Mouse (Mus musculus) erythroblast, adult 5-6 weeks (primary cell): ENCODE data around the gene Zfp319. TPM values are rescaled to one million over a fixed set of nuclear protein-coding genes. Genes with fewer than 3 reads are reported as not detected.

Experiments
- ATAC-seq: replicated peaks from 2 replicates; pipeline ENCODE4 v1.8.0; 2016; ENCODE audit warnings: moderate number of reproducible peaks, mild to moderate bottlenecking, moderate TSS enrichment, inconsistent platforms; ENCODE audit not compliant: poor library complexity, low FRiP score, severe bottlenecking
- total RNA-seq, 2 experiments: library from RNA; stranded (forward) in 1 of 2; stranded (reverse) in 1 of 2; fragments of 150-400 nt in 1 of 2; fragments of 200-764, 138-1000 nt in 1 of 2; gene quantifications; 2 replicates each; pipeline versions ENCODE4 v1.2.3 to v1.2.4; 2015 to 2017; ENCODE audit warnings: low replicate concordance in 2 of 2

The Zfp319 gene
- total RNA-seq, 2 experiments from 2014 or later, result 0.17 to 3.3 TPM

DNA sequence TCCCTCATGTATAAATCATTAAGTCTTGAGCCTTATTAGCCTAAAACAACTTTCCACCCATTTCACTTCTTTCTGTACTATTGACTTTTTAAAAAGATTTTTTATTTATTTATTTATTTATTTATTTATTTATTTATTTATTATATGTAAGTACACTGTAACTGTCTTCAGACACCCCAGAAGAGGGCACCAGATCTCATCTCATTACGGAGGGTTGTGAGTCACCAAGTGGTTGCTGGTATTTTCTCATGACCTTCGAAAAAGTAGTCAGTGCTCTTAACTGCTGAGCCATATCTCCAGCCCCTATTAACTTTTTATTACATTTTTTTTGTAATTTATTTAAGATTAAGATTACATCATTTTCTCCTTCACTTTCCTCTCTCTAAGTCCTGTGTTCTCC lies 17.0 kb downstream of the Zfp319 start:
- no peak for ATAC-seq

GRCm38 (mm10) chr8:95313857-95314256 lies 17.9 kb downstream of the Zfp319 start:
- no peak for ATAC-seq

- ATAC-seq, result no peak
These were observed 18.9 kb downstream of the Zfp319 start for GRCm38 (mm10) chr8:95312836-95313235.

DNA sequence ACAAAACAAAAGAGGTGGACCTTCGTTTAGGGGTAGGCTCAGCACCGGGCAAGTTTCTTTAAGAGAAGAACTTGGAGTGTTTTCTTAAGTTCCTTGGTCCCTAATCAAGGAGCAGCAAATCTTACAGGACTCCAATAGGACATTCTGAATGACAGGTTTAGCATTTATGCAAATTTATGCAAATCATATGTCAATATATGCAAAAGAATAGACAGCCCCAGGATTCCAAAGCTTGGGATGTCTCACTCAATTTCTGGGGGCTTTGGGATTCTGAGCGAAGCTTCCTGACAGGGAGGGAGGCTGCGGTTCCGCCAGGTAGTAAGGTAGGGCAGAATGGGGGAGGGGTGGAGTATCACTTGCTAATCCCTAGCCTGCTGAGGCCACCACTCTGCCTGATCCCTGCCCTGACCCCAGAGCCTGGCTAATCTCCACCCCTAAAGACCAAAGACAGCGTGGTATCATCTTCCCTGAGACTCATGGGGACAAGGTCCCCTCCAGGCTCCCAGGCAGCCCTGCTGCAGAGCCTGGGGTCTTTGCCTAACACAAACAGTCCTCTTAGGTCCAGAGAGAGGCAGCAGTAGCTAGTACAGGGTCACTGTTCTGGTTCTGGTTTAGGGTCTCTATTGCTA lies 21.3 kb downstream of the Zfp319 start, which contains the start of gene Tepp:
Tepp (plus strand) TSS at position 225 of the 629 bp plus-strand sequence.
- ATAC-seq, result no peak

GRCm38 (mm10) chr8:95306431-95306830 lies 25.3 kb downstream of the Zfp319 start, which contains the start of gene Cngb1:
TSS of gene Cngb1 (minus strand) at chr8:95306585.
- no peak for ATAC-seq

GRCm38 (mm10) chr8:95305526-95305925 lies 26.2 kb downstream of the Zfp319 start:
- ATAC-seq, result no peak

GRCm38 (mm10) chr8:95302410-95302809 lies 29.3 kb downstream of the Zfp319 start:
- ATAC-seq, result no peak

DNA sequence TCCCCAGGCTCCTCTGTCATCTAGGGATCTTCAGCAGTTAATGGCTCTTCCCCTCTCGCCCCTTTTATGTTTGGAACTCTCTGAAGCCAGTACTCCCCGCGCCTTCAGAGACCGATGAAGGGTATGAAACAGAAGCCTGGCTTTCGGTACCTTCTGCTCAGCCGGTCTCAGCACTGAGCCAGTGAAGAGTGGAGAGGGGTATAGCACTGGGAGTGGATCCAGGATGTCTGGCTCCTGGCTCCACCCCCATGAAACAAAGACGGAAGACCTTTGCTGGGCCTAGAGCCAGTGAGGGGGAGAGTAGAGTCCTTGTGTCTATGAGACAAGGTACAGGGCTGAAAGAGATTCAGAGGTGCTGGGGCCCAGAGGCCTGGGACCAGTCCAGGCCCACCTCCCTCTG lies 37.9 kb downstream of the Zfp319 start:
- no peak for ATAC-seq

DNA sequence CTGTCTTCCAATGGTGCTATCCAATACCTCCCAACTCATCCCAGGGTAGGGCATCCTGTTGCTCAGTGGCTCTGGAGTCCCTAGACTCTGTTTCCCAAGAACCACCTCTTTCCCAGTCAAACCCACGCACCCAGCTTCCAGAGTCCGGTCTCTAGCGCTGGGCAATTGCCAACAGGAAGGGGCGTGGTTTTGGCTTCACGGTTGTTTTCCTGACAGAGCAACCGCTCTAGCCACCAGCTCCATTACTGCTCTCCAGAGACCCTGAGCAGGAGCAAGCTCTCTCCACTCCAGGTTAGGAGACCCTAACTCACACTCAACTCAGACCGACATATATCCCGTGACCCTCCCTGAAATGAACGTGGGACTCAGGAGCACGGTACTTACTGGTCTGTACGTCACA lies 38.6 kb downstream of the Zfp319 start:
- ATAC-seq, result peak; percentile 53

DNA sequence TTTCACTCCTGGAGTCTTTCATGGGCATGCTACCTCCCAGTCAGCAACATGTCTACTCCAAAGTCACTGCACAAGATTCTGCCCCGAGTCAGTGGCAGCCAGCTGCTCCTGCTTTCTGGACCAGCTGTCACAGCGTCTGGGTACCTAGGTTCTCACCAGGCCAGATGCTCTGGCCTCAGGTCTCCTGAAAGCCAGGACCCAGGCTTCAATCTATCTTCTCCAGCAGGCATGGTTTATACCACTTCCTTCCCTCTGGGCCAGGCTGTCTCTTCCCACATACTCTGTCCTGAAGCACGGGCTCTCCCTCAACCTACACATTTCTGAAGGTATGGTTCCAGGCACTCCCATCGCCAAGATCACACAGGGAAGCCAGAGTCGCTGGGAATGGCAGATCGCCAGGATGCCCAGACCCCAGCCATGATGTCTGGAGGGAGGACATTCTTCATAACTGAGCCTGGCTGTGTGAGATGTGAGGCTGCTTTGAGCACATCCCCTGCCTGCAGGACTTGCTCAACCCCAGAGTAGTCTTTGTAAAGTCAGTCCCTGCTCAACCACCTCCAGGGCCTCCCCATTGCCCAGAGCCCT lies 42.6 kb downstream of the Zfp319 start:
- no peak for ATAC-seq

DNA sequence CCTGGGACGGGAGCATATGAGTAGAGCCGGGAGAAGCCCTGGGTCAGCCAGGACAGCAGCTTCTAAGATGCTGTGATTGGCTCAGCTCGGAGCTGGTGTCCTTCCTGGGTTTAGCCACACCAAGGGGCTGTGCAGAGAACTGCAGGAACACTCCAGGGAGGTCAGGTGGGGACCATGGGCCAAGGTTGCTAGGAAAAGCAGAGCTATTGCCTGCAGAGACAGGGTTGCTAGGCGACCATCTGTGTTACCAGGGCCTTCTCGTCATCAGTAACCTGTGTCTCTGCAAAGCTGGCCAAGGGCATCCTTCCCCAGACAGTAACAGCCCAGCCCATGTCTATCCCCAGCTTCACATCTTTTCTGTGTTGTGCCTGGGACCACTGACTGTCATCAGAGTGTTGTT lies 50.3 kb downstream of the Zfp319 start:
- no peak for ATAC-seq

Other genes with a start within 250 kb of the Zfp319 start
- gene Kifc3, start 129.1 kb downstream of the Zfp319 start, total RNA-seq (2015; ENCODE audit: low replicate concordance), result 0.96 and 1.0 TPM in 2 replicates
- gene Kifc3, start 129.1 kb downstream of the Zfp319 start, total RNA-seq (2017; ENCODE audit: low replicate concordance), result 0.51 and 1.1 TPM in 2 replicates
- not detected in 2 replicates for gene Cngb1, start 25.4 kb downstream of the Zfp319 start, total RNA-seq (2015; ENCODE audit: low replicate concordance)
- not detected in 2 replicates for gene Cngb1, start 25.4 kb downstream of the Zfp319 start, total RNA-seq (2017; ENCODE audit: low replicate concordance)
- not detected in 2 replicates for gene Tepp, start 21.4 kb downstream of the Zfp319 start, total RNA-seq (2015; ENCODE audit: low replicate concordance)
- gene Tepp, start 21.4 kb downstream of the Zfp319 start, total RNA-seq (2017; ENCODE audit: low replicate concordance), result not detected in 2 replicates
- gene Usb1, start 334 bp upstream of the Zfp319 start, total RNA-seq (2015; ENCODE audit: low replicate concordance), result 7.9 and 8.1 TPM in 2 replicates
- gene Usb1, start 334 bp upstream of the Zfp319 start, total RNA-seq (2017; ENCODE audit: low replicate concordance), result 6.1 and 8.0 TPM in 2 replicates
- gene Mmp15, start 20.3 kb upstream of the Zfp319 start, total RNA-seq (2015; ENCODE audit: low replicate concordance), result not detected in 2 replicates
- gene Mmp15, start 20.3 kb upstream of the Zfp319 start, total RNA-seq (2017; ENCODE audit: low replicate concordance), result not detected in 2 replicates
- gene Cfap20, start 102.9 kb upstream of the Zfp319 start, total RNA-seq (2015; ENCODE audit: low replicate concordance), result 16.7 and 24.6 TPM in 2 replicates
- gene Cfap20, start 102.9 kb upstream of the Zfp319 start, total RNA-seq (2017; ENCODE audit: low replicate concordance), result 3.2 and 11.2 TPM in 2 replicates
- gene Csnk2a2, start 158.1 kb upstream of the Zfp319 start, total RNA-seq (2015; ENCODE audit: low replicate concordance), result 27.1 and 43.1 TPM in 2 replicates
- 12.3 and 13.0 TPM in 2 replicates for gene Csnk2a2, start 158.1 kb upstream of the Zfp319 start, total RNA-seq (2017; ENCODE audit: low replicate concordance)
- not detected in 2 replicates for gene Ccdc113, start 202.1 kb upstream of the Zfp319 start, total RNA-seq (2015; ENCODE audit: low replicate concordance)
- gene Ccdc113, start 202.1 kb upstream of the Zfp319 start, total RNA-seq (2017; ENCODE audit: low replicate concordance), result not detected in 2 replicates
- not detected in 2 replicates for gene Prss54, start 244.4 kb upstream of the Zfp319 start, total RNA-seq (2015; ENCODE audit: low replicate concordance)
- gene Prss54, start 244.4 kb upstream of the Zfp319 start, total RNA-seq (2017; ENCODE audit: low replicate concordance), result not detected in 2 replicates